Mouse (Mus musculus) embryonic facial prominence, embryonic 10.5 days (tissue): ENCODE measurements around the gene Mapkapk2. TPM values are rescaled to one million over a fixed set of nuclear protein-coding genes. Genes with fewer than 3 reads are reported as not detected.

ENCODE experiments used
- DNase-seq: peaks from one replicate; pipeline ENCODE4 v3.0.0-alpha.2; 2017; ENCODE audit warnings: low spot score
- H3K27ac ChIP-seq: fragments of 300-500 bp; sonication (generic); replicated peaks from 2 replicates; pipeline ENCODE4 v1.5.1; 2016; ENCODE audit warnings: mild to moderate bottlenecking
- H3K27me3 ChIP-seq: fragments of 300-500 bp; sonication (generic); replicated peaks from 2 replicates; pipeline ENCODE4 v1.6.1; 2016; ENCODE audit warnings: low read depth, mild to moderate bottlenecking; ENCODE audit not compliant: poor library complexity, severe bottlenecking
- H3K36me3 ChIP-seq: fragments of 300-500 bp; sonication (generic); replicated peaks from 2 replicates; pipeline ENCODE4 v1.6.1; 2016; ENCODE audit warnings: mild to moderate bottlenecking, moderate library complexity
- H3K4me1 ChIP-seq: fragments of 300-500 bp; sonication (generic); 2 replicates; pipeline ENCODE4 v1.6.1; 2016
- H3K4me3 ChIP-seq: fragments of 300-500 bp; sonication (generic); 2 replicates; pipeline ENCODE4 v1.5.1; 2016; ENCODE audit warnings: mild to moderate bottlenecking, moderate library complexity
- H3K9me3 ChIP-seq: fragments of 300-500 bp; sonication (generic); 2 replicates; pipeline ENCODE4 v1.6.1; 2016; ENCODE audit warnings: mild to moderate bottlenecking
- WGBS: fragments of 180-500 bp; shearing (Covaris S2); methylation state at CpG from one replicate; pipeline ENCODE4 v1.1.7; 2016; 5-methylcytosine and 5-hydroxymethylcytosine counted together
- polyA plus RNA-seq: library from polyadenylated mRNA; unstranded; fragments of >200 nt; fragmentation: Nextera tagmentation; extraction: Ambion mirVana; gene quantifications from 2 replicates; pipeline ENCODE4 v1.2.1, GENCODE M21; 2016

Gene Mapkapk2
- polyA plus RNA-seq, 1 experiment from 2014 or later = 45.4 TPM

DNA sequence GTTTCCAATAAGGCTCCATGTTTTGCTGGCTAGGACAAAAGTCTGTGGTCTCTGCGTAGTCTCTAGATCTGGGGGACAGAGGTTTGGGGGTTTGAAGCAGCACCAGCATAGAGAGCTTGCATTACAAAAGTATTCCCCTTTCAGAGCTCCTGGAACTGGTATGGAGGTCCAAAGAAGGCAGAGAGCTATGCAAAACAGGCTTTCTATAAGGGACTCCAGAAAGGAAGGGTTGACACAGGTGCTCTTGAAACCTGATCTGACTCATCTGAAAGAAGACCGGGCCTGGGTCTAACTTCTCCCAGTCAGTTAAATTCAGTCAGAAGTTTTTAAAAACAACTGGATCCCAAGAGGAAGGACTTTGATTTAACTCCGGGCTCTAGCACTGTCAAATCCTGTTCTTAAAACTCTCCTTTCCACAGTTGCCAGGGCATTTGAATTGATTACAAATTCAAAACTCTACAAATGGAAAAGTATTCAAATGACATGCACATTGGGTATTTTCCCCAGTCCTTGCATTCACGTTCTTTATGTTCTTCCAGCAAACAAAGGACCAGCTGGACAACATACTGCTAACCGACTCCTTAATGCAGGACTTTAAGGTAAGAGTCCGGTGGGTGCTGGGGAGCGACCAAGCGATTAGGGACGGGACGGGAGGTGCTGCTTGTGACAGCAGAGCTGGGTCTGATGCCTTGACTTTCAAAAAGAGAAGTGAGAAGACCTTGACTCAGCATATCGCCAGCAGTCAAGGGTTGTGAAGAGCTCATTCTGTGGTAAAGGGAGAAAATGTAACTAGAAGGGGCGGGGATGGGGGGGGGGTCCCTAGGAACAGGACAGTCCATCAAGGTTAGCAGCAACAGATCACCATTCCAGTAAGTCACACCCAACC lies 77.0 kb downstream of the Mapkapk2 start:
- no peak for DNase-seq
- no peaks in the 10 kb centered on the region for H3K9me3 ChIP-seq
- no peak overlapping the region for H3K4me3 ChIP-seq
- H3K27ac ChIP-seq = no peak overlapping the region
- WGBS = 47% methylated on average over 12 of the region's 12 CpGs
- H3K4me1 ChIP-seq = peaks cover 9% of the 10 kb centered on the region; the same call in 1 of the 2 replicates
- peaks cover 6% of the 10 kb centered on the region; the same call in 1 of the 2 replicates for H3K27me3 ChIP-seq
- H3K36me3 ChIP-seq = no peaks in the 10 kb centered on the region

DNA sequence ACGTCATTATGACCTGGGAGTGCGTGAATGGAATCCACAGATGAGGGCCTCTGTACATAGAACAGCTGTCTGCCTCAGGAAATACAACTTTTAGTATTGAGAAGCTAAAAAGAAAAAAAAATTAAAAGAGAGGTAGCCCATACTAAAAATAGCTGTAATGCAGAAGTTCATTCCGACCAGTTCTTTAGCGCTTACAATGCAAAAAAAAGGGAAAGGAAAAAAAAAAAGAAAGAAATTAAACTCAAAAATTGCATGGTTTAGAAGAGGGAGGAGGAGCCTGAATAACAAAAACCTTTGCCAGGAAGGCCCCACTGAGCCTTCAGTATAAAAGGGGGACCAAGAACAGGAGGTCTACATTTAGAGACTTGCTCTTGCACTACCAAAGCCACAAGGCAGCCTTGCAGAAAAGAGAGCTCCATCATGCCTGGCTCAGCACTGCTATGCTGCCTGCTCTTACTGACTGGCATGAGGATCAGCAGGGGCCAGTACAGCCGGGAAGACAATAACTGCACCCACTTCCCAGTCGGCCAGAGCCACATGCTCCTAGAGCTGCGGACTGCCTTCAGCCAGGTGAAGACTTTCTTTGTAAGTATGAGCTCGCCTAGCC lies 78.0 kb downstream of the Mapkapk2 start, which contains the start of gene Il10:
TSS of gene Il10 (plus strand) at position 354 of the 607 bp plus-strand sequence.
- no peak within 1 kb of the TSS for H3K27ac ChIP-seq
- no peaks in the 10 kb centered on the region for H3K9me3 ChIP-seq
- H3K27me3 ChIP-seq = peaks cover 6% of the 10 kb centered on the region; the same call in 1 of the 2 replicates
- 79% methylated on average over 8 of the region's 8 CpGs for WGBS
- H3K4me3 ChIP-seq = no peak within 1 kb of the TSS
- H3K36me3 ChIP-seq = no peaks in the 10 kb centered on the region
- DNase-seq = no peak
- peaks cover 9% of the 10 kb centered on the region; the same call in 1 of the 2 replicates for H3K4me1 ChIP-seq

DNA sequence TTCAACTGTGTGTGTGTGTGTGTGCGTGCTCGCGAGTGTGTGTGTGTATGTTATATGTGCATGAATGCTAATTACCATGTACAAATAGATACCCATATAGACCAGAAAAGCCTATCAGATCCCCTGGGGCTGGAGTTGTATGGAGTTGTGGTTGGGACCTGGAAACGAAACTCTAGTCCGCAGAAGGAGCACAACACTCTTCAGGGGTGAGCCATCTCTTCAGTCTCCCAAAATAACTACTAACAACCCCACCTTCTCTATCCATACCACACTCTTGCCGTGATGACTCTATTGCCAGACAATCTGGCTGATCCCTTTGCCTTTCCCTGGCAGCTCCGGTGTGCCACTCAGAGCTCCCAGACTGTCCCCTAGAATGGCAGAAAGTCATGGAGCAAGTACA lies 81.7 kb downstream of the Mapkapk2 start:
- H3K4me3 ChIP-seq = no peak overlapping the region
- H3K27me3 ChIP-seq = no peaks in the 10 kb centered on the region
- WGBS = 90% methylated on average over 7 of the region's 7 CpGs
- peaks cover 7% of the 10 kb centered on the region; the same call in 1 of the 2 replicates for H3K4me1 ChIP-seq
- no peak for DNase-seq
- no peaks in the 10 kb centered on the region for H3K9me3 ChIP-seq
- no peak overlapping the region for H3K27ac ChIP-seq
- no peaks in the 10 kb centered on the region for H3K36me3 ChIP-seq

DNA sequence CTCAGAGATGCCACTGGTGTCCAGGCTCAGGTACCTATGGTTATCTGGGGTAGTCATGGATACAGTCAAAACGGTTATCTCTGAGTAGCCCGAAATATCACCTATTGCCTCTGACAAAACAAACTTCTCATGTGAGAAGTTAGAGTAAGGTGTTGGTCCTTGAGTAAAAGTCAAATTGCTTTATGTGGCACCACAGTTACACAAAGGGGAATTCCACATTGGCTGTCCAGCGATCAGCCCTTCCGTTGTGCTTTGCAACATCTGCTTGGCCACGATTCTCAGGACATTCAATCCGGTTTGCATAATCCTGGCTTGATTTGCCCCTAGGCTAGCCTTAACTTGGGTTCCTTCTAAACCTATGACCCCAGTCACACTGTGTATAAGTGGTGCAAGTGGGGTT lies 82.3 kb downstream of the Mapkapk2 start:
- H3K9me3 ChIP-seq = no peaks in the 10 kb centered on the region
- DNase-seq = no peak
- H3K36me3 ChIP-seq = no peaks in the 10 kb centered on the region
- no peak overlapping the region for H3K27ac ChIP-seq
- H3K4me3 ChIP-seq = no peak overlapping the region
- peaks cover 3% of the 10 kb centered on the region; the same call in 1 of the 2 replicates for H3K4me1 ChIP-seq
- 84% methylated on average over 6 of the region's 6 CpGs for WGBS
- no peaks in the 10 kb centered on the region for H3K27me3 ChIP-seq

DNA sequence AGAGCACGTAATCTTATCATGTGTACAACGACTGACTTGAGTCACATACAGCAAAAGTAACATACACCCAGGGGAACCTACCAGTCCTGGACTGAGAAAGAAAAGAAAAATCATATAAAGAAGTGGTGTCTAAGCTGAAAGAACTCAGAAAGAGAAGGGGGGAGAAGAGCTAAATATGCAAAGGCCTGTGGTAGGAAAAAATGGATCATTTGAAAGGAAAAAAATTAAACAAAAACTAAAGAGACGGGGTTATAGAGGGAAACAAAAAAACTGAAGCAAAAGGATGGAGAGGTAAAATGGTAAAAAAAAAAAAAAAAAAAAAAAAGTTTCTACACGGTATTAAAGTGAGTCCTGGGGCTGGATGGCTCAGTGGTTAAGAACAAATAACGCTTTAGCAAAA lies 83.7 kb downstream of the Mapkapk2 start:
- Histone ChIP-seq H3K4me1 (no peaks in the 10 kb centered on the region), H3K27me3 (no peaks in the 10 kb centered on the region), H3K27ac (no peak overlapping the region), H3K4me3 (no peak overlapping the region), H3K36me3 (no peaks in the 10 kb centered on the region), H3K9me3 (no peaks in the 10 kb centered on the region)
- DNase-seq = no peak
- WGBS = 92% methylated on average over 5 of the region's 5 CpGs

DNA sequence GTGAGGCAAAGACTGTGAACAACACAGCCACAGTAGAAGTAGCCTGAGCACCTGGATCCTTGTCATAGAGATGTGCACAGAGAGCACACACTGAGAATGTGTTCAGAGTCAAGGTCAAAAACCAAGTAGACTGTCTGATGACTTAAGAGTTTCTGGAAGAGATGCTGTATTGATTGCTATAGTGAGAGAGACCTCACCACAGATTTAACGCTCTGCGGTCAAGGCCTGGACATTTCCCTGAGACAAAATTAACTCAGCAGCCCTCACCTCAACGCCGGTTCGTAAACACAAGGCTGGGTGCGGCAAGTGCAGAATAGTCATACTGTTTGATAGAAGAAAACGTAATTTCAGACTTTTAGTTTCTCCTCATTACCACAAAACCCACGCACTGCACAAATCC lies 85.1 kb downstream of the Mapkapk2 start:
- no peak overlapping the region for H3K27ac ChIP-seq
- WGBS = 84% methylated on average over 8 of the region's 8 CpGs
- H3K36me3 ChIP-seq = no peaks in the 10 kb centered on the region
- no peak for DNase-seq
- H3K4me1 ChIP-seq = no peaks in the 10 kb centered on the region
- H3K4me3 ChIP-seq = no peak overlapping the region
- no peaks in the 10 kb centered on the region for H3K27me3 ChIP-seq
- H3K9me3 ChIP-seq = no peaks in the 10 kb centered on the region

DNA sequence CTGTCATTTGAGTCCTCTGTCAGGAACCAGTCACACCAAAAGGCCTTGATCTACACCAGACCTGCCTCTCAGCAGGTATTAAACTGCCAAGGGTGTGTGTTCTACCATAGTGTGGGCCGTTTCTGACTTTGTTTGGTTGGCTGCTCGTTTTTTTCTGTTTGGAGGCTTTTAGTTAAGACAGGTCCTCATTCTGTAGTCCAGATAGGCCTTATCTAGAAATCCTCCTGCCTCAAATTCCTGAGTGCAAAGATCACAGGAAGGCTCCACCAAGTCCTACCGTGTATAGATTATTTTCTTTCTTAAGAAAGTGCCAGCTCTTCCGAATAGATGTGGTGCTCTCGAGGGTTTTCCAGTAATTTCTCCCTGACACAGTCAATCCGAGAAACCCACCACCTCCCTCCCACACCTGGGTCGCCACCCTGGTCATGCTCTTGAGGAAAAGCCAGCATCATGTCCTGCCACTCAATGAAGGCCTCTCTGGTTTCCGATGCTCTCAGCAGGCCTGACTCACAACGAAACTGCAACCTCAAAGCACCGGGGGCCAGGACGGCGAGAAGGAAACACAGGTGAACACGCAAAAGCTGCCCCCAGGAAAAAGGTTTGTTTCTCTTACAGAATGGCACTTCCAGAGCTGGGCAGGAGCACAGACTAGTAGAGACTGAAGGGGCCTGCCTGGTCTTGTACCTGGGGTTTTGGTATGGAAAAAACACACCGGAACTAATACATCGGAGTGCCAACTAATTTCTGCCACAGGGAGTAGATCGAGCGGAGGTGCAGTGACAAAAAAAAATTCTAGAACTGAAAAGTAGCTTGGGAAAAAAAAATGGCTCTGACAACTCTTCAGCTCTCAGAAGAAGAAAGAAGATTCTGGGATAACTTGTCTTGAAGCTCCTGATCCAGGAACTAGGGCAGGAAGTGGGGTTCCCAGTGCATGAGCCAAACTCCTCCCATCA lies 87.1 kb downstream of the Mapkapk2 start:
- Histone ChIP-seq H3K27me3 (no peaks in the 10 kb centered on the region), H3K9me3 (no peaks in the 10 kb centered on the region), H3K4me1 (no peaks in the 10 kb centered on the region), H3K4me3 (no peak overlapping the region), H3K36me3 (no peaks in the 10 kb centered on the region), H3K27ac (no peak overlapping the region)
- DNase-seq = no peak
- 82% methylated on average over 17 of the region's 17 CpGs for WGBS

DNA sequence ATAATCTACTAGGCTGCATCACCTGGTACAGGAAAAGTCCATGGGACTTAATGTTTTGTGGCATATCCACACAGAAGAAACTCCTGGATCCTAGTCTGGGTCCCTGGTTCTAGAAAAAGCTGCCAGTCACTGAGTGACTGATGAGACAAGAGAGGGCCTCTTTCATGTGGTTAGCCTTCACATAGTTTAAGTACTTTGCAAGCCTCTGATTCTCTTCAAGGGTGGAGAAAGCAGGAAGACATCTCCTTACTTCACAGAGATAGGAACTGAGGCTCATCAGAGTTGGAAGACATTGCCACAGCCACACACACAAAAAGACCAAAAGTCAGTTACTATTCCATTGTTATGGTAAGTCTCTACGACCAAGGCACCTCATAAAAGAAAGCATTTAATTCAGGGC lies 91.6 kb downstream of the Mapkapk2 start:
- 86% methylated on average over 1 of the region's 1 CpGs for WGBS
- Histone ChIP-seq H3K36me3 (no peaks in the 10 kb centered on the region), H3K27ac (no peak overlapping the region), H3K27me3 (no peaks in the 10 kb centered on the region), H3K9me3 (no peaks in the 10 kb centered on the region), H3K4me1 (peaks cover 20% of the 10 kb centered on the region), H3K4me3 (no peak overlapping the region)
- no peak for DNase-seq

Other genes starting within 250 kb of the Mapkapk2 start
- gene Fcmr, start 232.2 kb downstream of the Mapkapk2 start, polyA plus RNA-seq = not detected in 2 replicates
- not detected in 2 replicates for gene Il24, start 210.4 kb downstream of the Mapkapk2 start, polyA plus RNA-seq
- gene Il20, start 186.4 kb downstream of the Mapkapk2 start, polyA plus RNA-seq = not detected in 2 replicates
- gene Il19, start 157.7 kb downstream of the Mapkapk2 start, polyA plus RNA-seq = 0.21 and 0.39 TPM in 2 replicates
- gene Il10, start 78.0 kb downstream of the Mapkapk2 start, polyA plus RNA-seq = not detected in 2 replicates
- gene Dyrk3, start 40.5 kb upstream of the Mapkapk2 start, polyA plus RNA-seq = 8.7 and 9.7 TPM in 2 replicates
- 66.9 and 70.3 TPM in 2 replicates for gene Eif2d, start 55.4 kb upstream of the Mapkapk2 start, polyA plus RNA-seq
- 1.2 and 1.3 TPM in 2 replicates for gene Rassf5, start 147.4 kb upstream of the Mapkapk2 start, polyA plus RNA-seq
- gene Ikbke, start 181.8 kb upstream of the Mapkapk2 start, polyA plus RNA-seq = 0.94 and 1.6 TPM in 2 replicates